ENCODE assay signal across 27 mouse cellular contexts in the genomic region with DNA sequence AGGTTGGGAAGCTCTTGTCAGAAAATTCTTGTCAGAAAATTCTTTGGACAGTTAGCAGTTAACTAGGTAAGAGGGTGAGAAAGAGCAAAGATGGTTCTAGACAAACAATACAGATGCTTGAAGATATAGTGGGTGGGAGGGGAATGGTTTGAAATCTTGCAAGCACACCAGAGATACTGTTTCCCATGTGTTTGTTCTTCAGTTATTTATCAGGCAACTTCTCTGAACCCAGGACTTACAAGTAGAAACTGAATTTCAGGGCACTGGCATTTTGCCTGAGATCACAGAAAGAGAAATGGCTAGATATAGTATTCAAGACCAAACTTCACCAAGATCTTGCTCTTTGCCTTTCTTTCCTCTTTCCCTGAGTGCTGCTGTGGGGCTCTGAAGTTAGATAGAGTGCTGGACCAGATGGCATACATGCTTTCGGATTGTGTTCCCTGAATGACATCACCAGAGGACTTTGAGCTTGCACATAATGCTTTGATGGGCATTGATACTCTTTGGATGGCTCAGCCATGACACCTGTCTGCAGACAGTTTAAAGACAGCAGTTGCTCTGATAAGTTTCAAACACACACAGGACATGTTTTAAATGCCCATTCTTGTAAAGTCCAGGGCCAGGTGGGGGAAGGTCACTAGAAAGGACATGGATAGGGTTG. TPM values are rescaled to one million over a fixed set of nuclear protein-coding genes. Genes with fewer than 3 reads are reported as not detected.
DNase-seq lines count a peak whose midpoint lies in the region; ATAC-seq and TF ChIP-seq lines count a peak whose summit lies in the region.
"Had no signal": no experiment of that assay in that cellular context is flagged by ENCODE, and none has a peak within 500 bp of the region (broad histone marks: within the 10 kb centered on the region; RNA-seq: fewer than 3 reads in every experiment).

No protein-coding gene starts in this region.

- DNase-seq in liver, postnatal 0 days, result peak; percentile 18
- no peak for DNase-seq in left cerebral cortex, adult 8-10 months (ENCODE audit: low spot score in 2 of 2)
- DNase-seq: adrenal gland, adult 2 months; adrenal gland, postnatal 14 days; B cell, adult 2 months; cerebellum, adult 11 months; cerebellum, adult 2 months; cerebellum, adult 9-11 months; cerebellum, postnatal 25 days; gastrocnemius, postnatal 14 days; heart, adult 11 months had no signal

- WGBS in intestine, postnatal 0 days, result 57% methylated on average over 1 of the region's 1 CpGs
- 77% methylated on average over 1 of the region's 1 CpGs for WGBS in intestine, embryonic 15.5 days
- WGBS in liver, embryonic 16.5 days (ENCODE audit: insufficient replicate concordance), result 56% methylated on average over 1 of the region's 1 CpGs
- 56% methylated on average over 1 of the region's 1 CpGs for WGBS in liver, embryonic 12.5 days (ENCODE audit: insufficient replicate concordance)
- 41% methylated on average over 1 of the region's 1 CpGs for WGBS in liver, postnatal 0 days (ENCODE audit: insufficient replicate concordance)

- no peak for TF ChIP-seq EP300 in liver, postnatal 0 days (IDR thresholded peaks at IDR 0.05; ENCODE audit: low read depth)

- no peak overlapping the region for H3K27ac ChIP-seq in intestine, postnatal 0 days (ENCODE audit: low read depth, low read length)
- no peak overlapping the region for H3K27ac ChIP-seq in intestine, embryonic 15.5 days
- H3K27ac ChIP-seq in liver, embryonic 16.5 days (ENCODE audit: low read length), result no peak overlapping the region
- H3K27ac ChIP-seq in liver, embryonic 12.5 days, result no peak overlapping the region
- no peak overlapping the region for H3K27ac ChIP-seq in liver, postnatal 0 days (ENCODE audit: low read depth)
- H3K27ac ChIP-seq: embryonic facial prominence, embryonic 12.5 days; embryonic facial prominence, embryonic 15.5 days; forebrain, embryonic 12.5 days; forebrain, embryonic 15.5 days; hindbrain, embryonic 12.5 days; hindbrain, embryonic 15.5 days had no signal

- no peaks in the 10 kb centered on the region for H3K9me3 ChIP-seq in intestine, postnatal 0 days (ENCODE audit: control insufficient read depth)
- no peaks in the 10 kb centered on the region for H3K9me3 ChIP-seq in intestine, embryonic 15.5 days
- no peaks in the 10 kb centered on the region for H3K9me3 ChIP-seq in liver, embryonic 16.5 days (replicated peaks; ENCODE audit: control insufficient read depth, low read length)
- no peaks in the 10 kb centered on the region for H3K9me3 ChIP-seq in liver, embryonic 12.5 days (replicated peaks)
- no peaks in the 10 kb centered on the region for H3K9me3 ChIP-seq in liver, postnatal 0 days (ENCODE audit: low read length)
- H3K9me3 ChIP-seq: embryonic facial prominence, embryonic 12.5 days; embryonic facial prominence, embryonic 15.5 days; forebrain, embryonic 12.5 days; forebrain, embryonic 15.5 days; G1E; hindbrain, embryonic 12.5 days; hindbrain, embryonic 15.5 days had no signal

- no peaks in the 10 kb centered on the region for H3K27me3 ChIP-seq in intestine, postnatal 0 days (replicated peaks; ENCODE audit: control insufficient read depth, insufficient read depth, low read length)
- no peaks in the 10 kb centered on the region for H3K27me3 ChIP-seq in intestine, embryonic 15.5 days (replicated peaks)
- H3K27me3 ChIP-seq in liver, embryonic 16.5 days (ENCODE audit: control insufficient read depth, insufficient read depth, low read depth, low read length), result no peaks in the 10 kb centered on the region
- H3K27me3 ChIP-seq in liver, embryonic 12.5 days (replicated peaks), result no peaks in the 10 kb centered on the region
- no peaks in the 10 kb centered on the region for H3K27me3 ChIP-seq in liver, postnatal 0 days (ENCODE audit: insufficient read depth, low read length)
- H3K27me3 ChIP-seq: CH12.LX; embryonic facial prominence, embryonic 12.5 days; embryonic facial prominence, embryonic 15.5 days; forebrain, embryonic 12.5 days; forebrain, embryonic 15.5 days; hindbrain, embryonic 12.5 days; hindbrain, embryonic 15.5 days had no signal

- no peak overlapping the region for H3K9ac ChIP-seq in intestine, postnatal 0 days (ENCODE audit: low read depth, low read length)
- no peak overlapping the region for H3K9ac ChIP-seq in intestine, embryonic 15.5 days
- H3K9ac ChIP-seq in liver, embryonic 16.5 days (ENCODE audit: low read depth, low read length), result no peak overlapping the region
- no peak overlapping the region for H3K9ac ChIP-seq in liver, embryonic 12.5 days
- H3K9ac ChIP-seq in liver, postnatal 0 days (replicated peaks), result no peak overlapping the region
- H3K9ac ChIP-seq: embryonic facial prominence, embryonic 12.5 days; embryonic facial prominence, embryonic 15.5 days; forebrain, embryonic 12.5 days; forebrain, embryonic 15.5 days; hindbrain, embryonic 12.5 days; hindbrain, embryonic 15.5 days had no signal

- H3K4me1 ChIP-seq in intestine, postnatal 0 days (replicated peaks; ENCODE audit: control insufficient read depth, insufficient read depth, low read length), result no peaks in the 10 kb centered on the region
- no peaks in the 10 kb centered on the region for H3K4me1 ChIP-seq in intestine, embryonic 15.5 days (replicated peaks)
- no peaks in the 10 kb centered on the region for H3K4me1 ChIP-seq in liver, embryonic 16.5 days (ENCODE audit: control insufficient read depth, low read depth, low read length)
- H3K4me1 ChIP-seq in liver, embryonic 12.5 days, result no peaks in the 10 kb centered on the region
- H3K4me1 ChIP-seq in liver, postnatal 0 days (ENCODE audit: insufficient read depth), result no peaks in the 10 kb centered on the region
- H3K4me1 ChIP-seq: embryonic facial prominence, embryonic 12.5 days; embryonic facial prominence, embryonic 15.5 days; forebrain, embryonic 12.5 days; forebrain, embryonic 15.5 days; hindbrain, embryonic 12.5 days; hindbrain, embryonic 15.5 days had no signal

- no peak for ATAC-seq in intestine, postnatal 0 days
- no peak for ATAC-seq in intestine, embryonic 15.5 days
- ATAC-seq in liver, embryonic 16.5 days (ENCODE audit: low read depth), result peak; percentile 62
- ATAC-seq in liver, embryonic 12.5 days, result no peak
- ATAC-seq in liver, postnatal 0 days, result peak; percentile 98
- no peak for ATAC-seq in monocyte, adult 5-6 weeks (replicated peaks; ENCODE audit: insufficient number of reproducible peaks, low FRiP score, low TSS enrichment, poor library complexity, severe bottlenecking)
- ATAC-seq: forebrain, embryonic 15.5 days had no signal

- no peaks in the 10 kb centered on the region for H3K36me3 ChIP-seq in intestine, postnatal 0 days (ENCODE audit: control insufficient read depth, insufficient read depth)
- H3K36me3 ChIP-seq in intestine, embryonic 15.5 days, result no peaks in the 10 kb centered on the region
- no peaks in the 10 kb centered on the region for H3K36me3 ChIP-seq in liver, embryonic 16.5 days (ENCODE audit: control insufficient read depth, insufficient read depth)
- no peaks in the 10 kb centered on the region for H3K36me3 ChIP-seq in liver, embryonic 12.5 days
- no peaks in the 10 kb centered on the region for H3K36me3 ChIP-seq in liver, postnatal 0 days (replicated peaks; ENCODE audit: insufficient read depth, low read length)
- H3K36me3 ChIP-seq: embryonic facial prominence, embryonic 12.5 days; embryonic facial prominence, embryonic 15.5 days; forebrain, embryonic 12.5 days; forebrain, embryonic 15.5 days; G1E; hindbrain, embryonic 12.5 days; hindbrain, embryonic 15.5 days had no signal

- H3K4me3 ChIP-seq in intestine, postnatal 0 days (ENCODE audit: low read depth, low read length), result no peak overlapping the region
- H3K4me3 ChIP-seq in intestine, embryonic 15.5 days (replicated peaks), result no peak overlapping the region
- H3K4me3 ChIP-seq in liver, embryonic 16.5 days (ENCODE audit: low read depth, low read length), result no peak overlapping the region
- H3K4me3 ChIP-seq in liver, embryonic 12.5 days, result no peak overlapping the region
- no peak overlapping the region for H3K4me3 ChIP-seq in liver, postnatal 0 days (ENCODE audit: low read depth, low read length)
- H3K4me3 ChIP-seq: embryonic facial prominence, embryonic 12.5 days; embryonic facial prominence, embryonic 15.5 days; forebrain, embryonic 12.5 days; forebrain, embryonic 15.5 days; hindbrain, embryonic 12.5 days; hindbrain, embryonic 15.5 days had no signal

- TF ChIP-seq CTCF in intestine, postnatal 0 days (IDR thresholded peaks at IDR 0.05; ENCODE audit: low read depth), result peak; percentile 44
- TF ChIP-seq CTCF in liver, postnatal 0 days (IDR thresholded peaks at IDR 0.05; ENCODE audit: low read depth), result peak; percentile 71

- H3K4me2 ChIP-seq in intestine, postnatal 0 days (replicated peaks; ENCODE audit: low read depth), result no peak overlapping the region
- no peak overlapping the region for H3K4me2 ChIP-seq in intestine, embryonic 15.5 days (replicated peaks)
- H3K4me2 ChIP-seq in liver, embryonic 16.5 days (ENCODE audit: low read depth, low read length), result no peak overlapping the region
- no peak overlapping the region for H3K4me2 ChIP-seq in liver, embryonic 12.5 days
- no peak overlapping the region for H3K4me2 ChIP-seq in liver, postnatal 0 days (ENCODE audit: low read depth, low read length)
- H3K4me2 ChIP-seq: embryonic facial prominence, embryonic 12.5 days; embryonic facial prominence, embryonic 15.5 days; forebrain, embryonic 12.5 days; forebrain, embryonic 15.5 days; heart, embryonic 11.5 days; hindbrain, embryonic 12.5 days; hindbrain, embryonic 15.5 days had no signal

RNA-seq across cellular contexts. Expression of a gene that starts 11.8 kb away (rescaled TPM):
- 7.7 TPM in 1 of 2 replicates, not detected in the other for polyA plus RNA-seq in intestine, postnatal 0 days (2015; fragmentation: Nextera tagmentation; extraction: Ambion mirVana)
- polyA plus RNA-seq in intestine, embryonic 15.5 days (2015; fragmentation: Nextera tagmentation; extraction: Ambion mirVana), result 0.46 and 0.66 TPM in 2 replicates
- polyA plus RNA-seq in liver, embryonic 16.5 days (2015; fragmentation: Nextera tagmentation; extraction: Ambion mirVana), result 33.0 and 38.7 TPM in 2 replicates
- 39.0 and 41.1 TPM in 2 replicates for polyA plus RNA-seq in liver, embryonic 12.5 days (2016; fragmentation: Nextera tagmentation; extraction: Ambion mirVana)
- 74.1 and 78.4 TPM in 2 replicates for polyA plus RNA-seq in liver, postnatal 0 days (2015; fragmentation: Nextera tagmentation; extraction: Ambion mirVana)
- total RNA-seq in left cerebral cortex, adult 8-10 months (2022), result under 1 TPM in 2 of 4 experiments, not detected in 2; 0.27 to 0.33 TPM
- total RNA-seq in monocyte, adult 5-6 weeks (2017), result not detected in 3 replicates
- total RNA-seq: gastrocnemius, postnatal 14 days; heart, adult 8-10 months; heart, postnatal 25 days had no signal
- polyA plus RNA-seq: cerebellum, adult 2 months; forebrain, embryonic 12.5 days; forebrain, embryonic 15.5 days; hindbrain, embryonic 15.5 days had no signal

RNA-seq across cellular contexts. Expression of a gene that starts 43.3 kb away (rescaled TPM):
- 1.4 TPM in 2 replicates for polyA plus RNA-seq in intestine, postnatal 0 days (2015; fragmentation: Nextera tagmentation; extraction: Ambion mirVana)
- polyA plus RNA-seq in intestine, embryonic 15.5 days (2015; fragmentation: Nextera tagmentation; extraction: Ambion mirVana), result 3.8 and 4.6 TPM in 2 replicates
- polyA plus RNA-seq in liver, embryonic 16.5 days (2015; fragmentation: Nextera tagmentation; extraction: Ambion mirVana), result 138 and 165 TPM in 2 replicates
- 8.2 and 8.5 TPM in 2 replicates for polyA plus RNA-seq in liver, embryonic 12.5 days (2016; fragmentation: Nextera tagmentation; extraction: Ambion mirVana)
- 38.8 and 39.0 TPM in 2 replicates for polyA plus RNA-seq in liver, postnatal 0 days (2015; fragmentation: Nextera tagmentation; extraction: Ambion mirVana)
- 1 to 10 TPM in 2 of 4 experiments, under 1 TPM in 2; 0.44 to 1.4 (median 1.1) TPM for total RNA-seq in left cerebral cortex, adult 8-10 months (2022)
- total RNA-seq in monocyte, adult 5-6 weeks (2017), result not detected in 3 replicates

Comparison
In these comparisons a context has a peak if more than half of its experiments do, and no peak if none do; other contexts are left out.
1. ATAC-seq: peak in liver, embryonic 16.5 days (single experiment) and liver, postnatal 0 days (single experiment); none in intestine, postnatal 0 days (single experiment), intestine, embryonic 15.5 days (single experiment), liver, embryonic 12.5 days (single experiment) and monocyte, adult 5-6 weeks (single experiment).